Mouse (Mus musculus): ENCODE results near the gene Frmd6. TPM values are rescaled to one million over a fixed set of nuclear protein-coding genes. Genes with fewer than 3 reads are reported as not detected.

Frmd6 gene
- polyA plus RNA-seq, 1 experiment from 2014 or later, result 60.1 TPM

DNA sequence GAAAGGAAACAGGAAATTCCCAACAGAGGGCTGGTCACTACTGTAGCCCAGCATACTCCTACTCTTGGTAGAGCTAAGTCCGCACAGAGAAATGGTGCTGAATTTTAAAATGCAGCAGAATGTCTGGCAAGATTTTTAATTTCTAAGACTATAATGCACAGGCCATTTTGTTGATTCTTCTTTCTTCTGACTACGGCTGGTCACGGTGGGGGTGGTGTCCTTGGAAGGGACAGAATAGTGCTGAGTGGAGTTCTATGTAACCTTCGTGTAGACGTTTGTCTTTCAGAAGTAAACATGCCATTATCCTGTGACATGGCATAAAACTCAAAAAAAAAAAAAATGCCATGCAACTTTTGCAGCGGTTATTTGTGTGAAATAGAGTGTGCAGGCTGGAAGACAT lies 32.0 kb upstream of the Frmd6 start:
- no peak for ATAC-seq (ENCODE audit: insufficient number of reproducible peaks, low FRiP score, low TSS enrichment, low read depth)
- no peaks in the 10 kb centered on the region for H3K9me3 ChIP-seq (replicated peaks)
- H3K27me3 ChIP-seq, result no peaks in the 10 kb centered on the region
- H3K27ac ChIP-seq (replicated peaks), result no peak overlapping the region
- H3K4me3 ChIP-seq (replicated peaks), result no peak overlapping the region
- 77% methylated on average over 6 of the region's 6 CpGs for WGBS
- H3K4me1 ChIP-seq, result peaks cover 7% of the 10 kb centered on the region; the same call in 1 of the 2 replicates
- no peak overlapping the region for H3K9ac ChIP-seq
- no peaks in the 10 kb centered on the region for H3K36me3 ChIP-seq
- H3K4me2 ChIP-seq (replicated peaks), result no peak overlapping the region

DNA sequence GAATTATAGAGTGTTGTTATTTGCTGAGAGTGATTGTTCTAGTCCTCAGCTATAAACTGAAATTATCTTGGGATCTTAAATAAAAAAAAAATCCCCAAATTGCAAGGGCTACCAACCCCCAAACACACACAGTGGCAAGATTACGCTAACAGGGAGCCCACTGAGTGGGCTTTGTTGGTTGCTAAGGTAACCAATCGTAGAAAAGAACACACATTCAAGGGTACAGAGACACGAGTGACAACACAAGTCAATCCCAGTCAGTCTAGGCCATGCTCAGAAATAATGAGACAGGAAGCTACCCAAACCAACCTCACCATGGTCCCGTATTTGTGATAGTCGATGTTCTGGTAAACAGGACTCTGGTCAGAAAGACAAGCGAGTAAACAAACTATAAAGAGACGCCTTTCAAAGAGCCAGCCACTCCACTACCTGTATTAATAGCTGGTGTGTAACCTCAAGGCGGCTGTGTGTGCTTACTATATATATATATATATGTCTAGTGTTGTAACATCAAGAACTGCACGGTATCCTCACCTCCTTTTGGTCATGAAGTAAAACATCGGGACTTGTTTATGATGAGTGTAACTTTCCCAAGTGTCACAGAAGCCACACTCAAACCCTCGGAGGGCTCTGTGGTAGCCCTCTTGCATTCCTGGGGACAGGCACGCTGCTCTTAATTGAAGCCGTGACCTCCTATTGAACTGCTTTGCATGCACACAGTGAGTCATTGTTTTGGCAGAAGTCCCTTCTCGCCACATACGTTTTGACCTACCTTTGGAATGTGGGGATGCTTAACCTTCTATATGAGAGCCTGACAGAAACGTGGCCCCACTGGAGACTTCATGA lies 30.5 kb upstream of the Frmd6 start:
- no peaks in the 10 kb centered on the region for H3K9me3 ChIP-seq (replicated peaks)
- WGBS, result 43% methylated on average over 16 of the region's 16 CpGs
- H3K4me2 ChIP-seq (replicated peaks), result no peak overlapping the region
- H3K9ac ChIP-seq, result no peak overlapping the region
- peaks cover 22% of the 10 kb centered on the region for H3K4me1 ChIP-seq
- no peak for ATAC-seq (ENCODE audit: insufficient number of reproducible peaks, low FRiP score, low TSS enrichment, low read depth)
- H3K27ac ChIP-seq (replicated peaks), result no peak overlapping the region
- H3K27me3 ChIP-seq, result no peaks in the 10 kb centered on the region
- H3K4me3 ChIP-seq (replicated peaks), result no peak overlapping the region
- H3K36me3 ChIP-seq, result no peaks in the 10 kb centered on the region

DNA sequence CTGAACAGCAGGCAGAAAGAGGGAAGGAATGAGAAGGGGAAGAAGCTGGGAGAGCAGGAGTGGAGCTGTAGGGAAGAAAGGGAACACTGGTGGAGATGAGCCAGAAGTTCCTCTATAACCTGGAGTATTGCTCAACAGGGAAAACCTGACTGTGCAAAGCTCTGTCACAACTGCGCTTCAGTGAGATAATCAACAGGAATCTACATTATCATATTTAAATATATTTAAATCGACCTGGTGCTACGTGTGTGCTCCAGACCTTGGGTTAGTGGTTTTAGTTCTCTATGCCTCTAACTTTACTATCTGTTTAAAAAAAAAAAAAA lies 30.0 kb upstream of the Frmd6 start:
- no peak overlapping the region for H3K4me2 ChIP-seq (replicated peaks)
- no peaks in the 10 kb centered on the region for H3K36me3 ChIP-seq
- ATAC-seq (ENCODE audit: insufficient number of reproducible peaks, low FRiP score, low TSS enrichment, low read depth), result no peak
- H3K27ac ChIP-seq (replicated peaks), result no peak overlapping the region
- H3K4me1 ChIP-seq, result peaks cover 26% of the 10 kb centered on the region
- H3K27me3 ChIP-seq, result no peaks in the 10 kb centered on the region
- no peaks in the 10 kb centered on the region for H3K9me3 ChIP-seq (replicated peaks)
- no peak overlapping the region for H3K9ac ChIP-seq
- WGBS, result 61% methylated on average over 3 of the region's 3 CpGs
- H3K4me3 ChIP-seq (replicated peaks), result no peak overlapping the region

DNA sequence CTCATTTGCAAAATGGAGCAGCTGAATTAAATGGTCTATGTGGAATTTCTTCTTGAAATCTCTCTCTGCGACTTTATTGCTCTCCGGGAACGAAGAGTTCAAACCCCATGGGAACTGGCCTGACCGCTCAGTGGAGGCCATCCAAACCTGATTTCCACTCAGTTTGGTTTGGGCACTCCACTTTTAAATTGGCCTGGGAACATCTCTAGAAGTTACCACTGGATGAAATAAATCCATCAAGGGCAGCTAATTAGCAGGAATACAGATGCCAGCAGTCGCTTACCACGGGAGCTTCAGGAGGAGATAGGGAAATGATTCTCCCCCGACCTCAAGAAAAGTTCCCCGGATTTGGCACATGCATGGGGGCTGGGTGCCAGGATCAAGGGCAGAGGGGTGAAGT lies 26.8 kb upstream of the Frmd6 start:
- no peaks in the 10 kb centered on the region for H3K36me3 ChIP-seq
- no peak for ATAC-seq (ENCODE audit: insufficient number of reproducible peaks, low FRiP score, low TSS enrichment, low read depth)
- H3K4me1 ChIP-seq, result peaks cover 27% of the 10 kb centered on the region
- peak overlapping the region; percentile 75; the same call in 1 of the 2 replicates for H3K27ac ChIP-seq (replicated peaks)
- no peak overlapping the region for H3K9ac ChIP-seq
- no peak overlapping the region for H3K4me3 ChIP-seq (replicated peaks)
- H3K27me3 ChIP-seq, result no peaks in the 10 kb centered on the region
- no peaks in the 10 kb centered on the region for H3K9me3 ChIP-seq (replicated peaks)
- no peak overlapping the region for H3K4me2 ChIP-seq (replicated peaks)
- WGBS, result 56% methylated on average over 8 of the region's 8 CpGs

- H3K36me3 ChIP-seq, result no peaks in the 10 kb centered on the region
- H3K4me2 ChIP-seq (replicated peaks), result peak overlapping the region; percentile 30; the same call in 1 of the 2 replicates
- no peak overlapping the region for H3K9ac ChIP-seq
- no peaks in the 10 kb centered on the region for H3K27me3 ChIP-seq
- peak overlapping the region; percentile 75 for H3K27ac ChIP-seq (replicated peaks)
- ATAC-seq (ENCODE audit: insufficient number of reproducible peaks, low FRiP score, low TSS enrichment, low read depth), result peak; percentile 83
- 29% methylated on average over 19 of the region's 19 CpGs for WGBS
- H3K4me3 ChIP-seq (replicated peaks), result no peak overlapping the region
- peaks cover 27% of the 10 kb centered on the region for H3K4me1 ChIP-seq
- H3K9me3 ChIP-seq (replicated peaks), result no peaks in the 10 kb centered on the region
Measured at GRCm38 (mm10) chr12:70799231-70800002, 25.9 kb upstream of the Frmd6 start.

GRCm38 (mm10) chr12:70800086-70800485 lies 25.2 kb upstream of the Frmd6 start:
- H3K27ac ChIP-seq (replicated peaks), result no peak overlapping the region
- no peak for ATAC-seq (ENCODE audit: insufficient number of reproducible peaks, low FRiP score, low TSS enrichment, low read depth)
- H3K4me1 ChIP-seq, result peaks cover 25% of the 10 kb centered on the region
- H3K9me3 ChIP-seq (replicated peaks), result no peaks in the 10 kb centered on the region
- no peak overlapping the region for H3K9ac ChIP-seq
- 80% methylated on average over 8 of the region's 8 CpGs for WGBS
- H3K27me3 ChIP-seq, result no peaks in the 10 kb centered on the region
- no peaks in the 10 kb centered on the region for H3K36me3 ChIP-seq
- no peak overlapping the region for H3K4me2 ChIP-seq (replicated peaks)
- H3K4me3 ChIP-seq (replicated peaks), result no peak overlapping the region

GRCm38 (mm10) chr12:70801361-70801760 lies 24.0 kb upstream of the Frmd6 start:
- peaks cover 22% of the 10 kb centered on the region for H3K4me1 ChIP-seq
- H3K27me3 ChIP-seq, result no peaks in the 10 kb centered on the region
- no peak overlapping the region for H3K27ac ChIP-seq (replicated peaks)
- H3K36me3 ChIP-seq, result no peaks in the 10 kb centered on the region
- no peak overlapping the region for H3K9ac ChIP-seq
- 74% methylated on average over 8 of the region's 8 CpGs for WGBS
- ATAC-seq (ENCODE audit: insufficient number of reproducible peaks, low FRiP score, low TSS enrichment, low read depth), result no peak
- H3K4me2 ChIP-seq (replicated peaks), result no peak overlapping the region
- no peak overlapping the region for H3K4me3 ChIP-seq (replicated peaks)
- no peaks in the 10 kb centered on the region for H3K9me3 ChIP-seq (replicated peaks)

DNA sequence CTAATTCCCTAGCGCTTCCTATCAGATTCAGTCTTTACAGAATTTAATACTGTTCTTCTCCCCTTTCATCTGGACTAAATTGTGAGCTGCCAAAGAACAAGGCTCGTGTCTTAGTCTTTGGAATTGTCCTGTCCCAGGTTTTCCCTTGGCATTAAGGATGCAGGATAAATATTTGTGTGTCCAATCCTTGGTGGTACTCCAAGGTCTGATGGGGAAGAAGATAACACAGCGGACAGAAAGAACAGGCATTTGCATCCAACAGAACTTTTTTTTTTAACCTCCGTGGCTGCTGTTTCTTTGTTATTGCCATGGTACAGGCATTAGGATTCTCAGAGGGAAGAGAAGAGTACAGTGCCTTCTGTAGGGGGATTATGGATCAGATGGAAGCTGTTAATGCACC lies 21.8 kb upstream of the Frmd6 start:
- Histone ChIP-seq H3K9me3 (replicated peaks) (no peaks in the 10 kb centered on the region), H3K4me3 (replicated peaks) (no peak overlapping the region), H3K9ac (no peak overlapping the region), H3K36me3 (no peaks in the 10 kb centered on the region), H3K4me2 (replicated peaks) (no peak overlapping the region), H3K4me1 (peaks cover 18% of the 10 kb centered on the region), H3K27me3 (no peaks in the 10 kb centered on the region), H3K27ac (replicated peaks) (no peak overlapping the region)
- ATAC-seq (ENCODE audit: insufficient number of reproducible peaks, low FRiP score, low TSS enrichment, low read depth), result no peak
- WGBS, result 63% methylated on average over 4 of the region's 4 CpGs

DNA sequence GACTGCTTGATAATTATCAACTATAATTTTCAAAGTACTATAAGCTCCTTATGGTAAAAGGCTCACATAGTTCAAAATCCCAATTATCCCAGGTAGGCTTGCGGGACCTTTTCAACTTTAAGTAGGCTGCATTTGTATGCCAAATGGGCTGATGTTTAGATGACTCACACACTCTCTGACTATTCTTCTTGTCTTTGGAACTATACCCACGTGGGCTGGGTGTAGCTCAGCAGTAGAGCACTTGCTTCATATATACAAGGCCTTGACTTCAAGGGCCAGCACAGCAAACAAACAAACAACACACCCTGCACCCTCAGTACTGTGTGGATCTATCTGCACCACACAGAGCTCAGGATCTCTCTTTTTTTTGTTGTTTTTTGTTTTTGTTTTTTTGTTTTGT lies 20.3 kb upstream of the Frmd6 start:
- no peak for ATAC-seq (ENCODE audit: insufficient number of reproducible peaks, low FRiP score, low TSS enrichment, low read depth)

GRCm38 (mm10) chr12:70807543-70807942 lies 17.8 kb upstream of the Frmd6 start:
- H3K9me3 ChIP-seq (replicated peaks), result no peaks in the 10 kb centered on the region
- ATAC-seq (ENCODE audit: insufficient number of reproducible peaks, low FRiP score, low TSS enrichment, low read depth), result no peak; the same call in 1 of the 2 replicates
- no peaks in the 10 kb centered on the region for H3K27me3 ChIP-seq
- WGBS, result 23% methylated on average over 5 of the region's 5 CpGs
- no peak overlapping the region for H3K9ac ChIP-seq
- H3K4me2 ChIP-seq (replicated peaks), result no peak overlapping the region
- H3K4me1 ChIP-seq, result no peaks in the 10 kb centered on the region
- H3K27ac ChIP-seq (replicated peaks), result no peak overlapping the region
- no peak overlapping the region for H3K4me3 ChIP-seq (replicated peaks)
- no peaks in the 10 kb centered on the region for H3K36me3 ChIP-seq

More for the DNA sequence above, 20.3 kb upstream of the Frmd6 start:
- no peaks in the 10 kb centered on the region for H3K36me3 ChIP-seq
- H3K27me3 ChIP-seq, result no peaks in the 10 kb centered on the region
- H3K4me1 ChIP-seq, result peaks cover 4% of the 10 kb centered on the region; the same call in 1 of the 2 replicates
- no peak overlapping the region for H3K4me2 ChIP-seq (replicated peaks)
- H3K27ac ChIP-seq (replicated peaks), result no peak overlapping the region
- no peak overlapping the region for H3K4me3 ChIP-seq (replicated peaks)
- H3K9me3 ChIP-seq (replicated peaks), result no peaks in the 10 kb centered on the region
- no peak overlapping the region for H3K9ac ChIP-seq
- WGBS, result 65% methylated on average over 2 of the region's 2 CpGs

DNA sequence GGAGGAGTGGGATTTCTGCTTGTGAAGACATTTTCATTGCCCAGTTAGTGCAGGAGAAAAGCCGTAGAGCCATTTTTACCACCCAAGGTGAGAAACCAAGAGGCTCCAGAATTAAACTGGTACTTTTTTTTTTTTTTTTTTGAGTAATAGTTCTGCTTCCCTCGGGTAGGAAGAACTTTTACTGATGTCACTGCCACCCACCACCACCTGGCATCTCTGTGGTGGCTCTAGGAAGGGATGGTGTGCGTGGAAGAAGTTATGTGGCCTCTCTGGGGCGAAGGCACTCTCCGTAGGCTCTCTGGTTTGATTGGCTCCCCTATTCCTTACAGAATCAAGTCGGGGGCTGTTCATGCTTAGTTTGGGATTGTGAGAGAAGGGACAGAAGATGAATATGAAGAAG lies 17.3 kb upstream of the Frmd6 start:
- Histone ChIP-seq H3K36me3 (no peaks in the 10 kb centered on the region), H3K27me3 (no peaks in the 10 kb centered on the region), H3K4me1 (peaks cover 3% of the 10 kb centered on the region), H3K9me3 (replicated peaks) (no peaks in the 10 kb centered on the region), H3K27ac (replicated peaks) (no peak overlapping the region), H3K9ac (no peak overlapping the region), H3K4me2 (replicated peaks) (no peak overlapping the region), H3K4me3 (replicated peaks) (no peak overlapping the region)
- 64% methylated on average over 6 of the region's 6 CpGs for WGBS
- no peak for ATAC-seq (ENCODE audit: insufficient number of reproducible peaks, low FRiP score, low TSS enrichment, low read depth)
